Mouse (Mus musculus) left cerebral cortex, adult 18-20 months (tissue): ENCODE measurements around the gene Svop. TPM values are rescaled to one million over a fixed set of nuclear protein-coding genes. Genes with fewer than 3 reads are reported as not detected.

Experiments
- DNase-seq, 2 experiments: peaks; one replicate each; pipeline ENCODE4 v3.0.0; 2021 to 2022; ENCODE audit warnings: low spot score in 2 of 2, mixed read lengths in 1 of 2
- total RNA-seq, 2 experiments: library from RNA; stranded (reverse); gene quantifications; 2 replicates each; pipeline ENCODE4 v1.2.3; 2021

Gene Svop
- total RNA-seq, 2 experiments from 2014 or later, result 187 to 192 TPM

DNA sequence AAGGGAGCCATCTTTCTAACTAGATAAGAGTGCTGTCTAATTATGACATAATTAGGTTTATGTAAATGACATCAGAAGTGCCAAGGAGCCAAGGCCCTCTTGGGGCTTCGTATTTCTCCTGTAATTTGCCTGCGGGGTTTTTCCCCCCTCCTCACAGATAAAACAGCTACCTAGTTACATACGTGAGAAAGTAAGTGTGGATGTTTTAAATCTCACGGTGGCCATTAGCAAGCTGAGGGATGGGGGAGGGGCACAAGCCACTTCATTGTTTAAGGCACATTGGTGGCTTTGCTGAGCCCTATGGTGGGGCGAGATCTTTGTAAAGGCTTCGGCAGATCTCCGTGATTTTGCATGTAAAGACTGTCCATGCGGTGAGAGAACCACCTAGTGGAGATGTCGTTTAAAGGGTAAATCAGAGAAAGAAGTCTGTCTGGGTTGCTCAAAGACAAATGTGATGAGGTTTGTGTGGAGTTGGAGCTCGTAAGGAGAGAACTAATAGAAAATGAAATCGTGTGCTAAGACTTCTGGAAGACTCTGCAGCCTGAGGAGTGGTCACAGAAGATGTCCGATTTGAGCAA, 42.5 kb downstream of the Svop start:
- no peak for DNase-seq

DNA sequence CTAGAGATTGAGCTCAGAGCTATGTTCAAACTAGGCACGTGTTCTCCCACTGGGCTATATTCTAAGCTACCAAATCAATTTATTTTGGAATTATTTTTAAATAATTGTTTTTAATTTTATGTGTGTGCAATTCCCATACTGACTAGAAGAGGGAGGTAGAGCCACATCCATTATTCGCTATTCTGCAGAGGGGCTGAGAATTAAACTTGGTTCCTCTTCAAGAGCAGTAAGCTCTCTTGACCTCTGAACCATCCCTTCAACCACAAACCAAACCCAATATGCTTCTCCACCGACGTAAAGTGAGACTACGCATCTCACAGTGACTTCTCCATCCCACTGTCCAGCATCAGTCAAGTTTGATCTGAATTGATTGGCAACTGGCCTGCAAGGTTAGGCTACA, 44.2 kb downstream of the Svop start:
- DNase-seq, result no peak

DNA sequence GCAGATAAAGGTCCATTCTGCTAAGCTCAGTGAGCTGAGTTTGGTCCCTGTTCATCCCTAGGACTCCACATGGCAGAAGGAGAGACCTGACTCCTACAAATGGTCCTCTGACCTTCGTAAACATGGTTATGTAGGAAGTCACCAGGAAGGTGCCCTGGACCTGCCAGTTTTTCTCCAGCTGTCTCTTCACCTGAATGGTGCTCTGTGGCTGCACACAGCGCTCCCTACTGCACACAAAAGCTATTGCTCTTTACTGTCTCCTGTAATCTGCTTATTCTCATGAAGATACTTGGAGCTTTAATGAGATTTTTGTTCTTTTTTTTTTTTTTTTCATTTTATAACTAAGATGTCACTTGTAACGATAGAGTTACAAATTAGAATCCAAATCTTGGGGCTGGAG, 44.8 kb downstream of the Svop start:
- DNase-seq, result no peak

DNA sequence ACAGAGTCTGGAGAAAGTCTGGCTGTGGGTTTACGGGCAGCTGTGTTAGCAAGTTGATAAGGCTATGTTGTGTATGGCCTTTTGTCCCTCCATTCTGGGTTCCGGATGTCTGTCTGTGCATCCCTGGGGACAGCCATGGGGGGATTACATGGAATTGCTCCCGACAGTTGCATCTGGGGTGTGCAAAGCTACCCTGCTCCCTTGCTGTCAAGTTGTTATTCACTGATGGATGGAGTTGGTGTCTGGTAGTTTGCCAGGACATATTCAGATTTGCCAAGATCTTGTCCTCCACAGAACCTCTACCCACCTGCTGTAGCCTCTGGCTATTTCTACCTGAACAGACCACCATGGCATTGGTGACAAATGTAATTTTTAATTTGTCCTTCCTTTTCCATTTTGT, 45.2 kb downstream of the Svop start:
- no peak for DNase-seq

DNA sequence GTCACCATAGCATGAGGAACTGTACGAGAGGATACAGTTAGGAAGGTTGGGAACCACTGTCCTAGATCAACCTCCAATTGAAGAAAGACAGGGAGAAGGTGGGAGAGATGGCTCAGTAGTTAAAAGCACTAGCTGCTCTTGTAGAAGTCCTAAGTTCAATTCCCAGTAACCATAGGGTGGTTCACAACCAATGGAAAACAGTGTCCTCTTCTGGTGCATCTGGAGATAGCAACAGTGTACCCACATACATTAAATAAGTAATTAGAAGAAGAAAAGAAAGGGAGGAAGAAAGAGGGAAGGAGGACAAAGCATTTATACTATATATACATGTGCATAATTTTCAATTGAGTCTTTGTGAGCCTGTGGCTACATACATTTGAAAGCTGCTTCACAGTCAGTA, 46.2 kb downstream of the Svop start:
- no peak for DNase-seq

DNA sequence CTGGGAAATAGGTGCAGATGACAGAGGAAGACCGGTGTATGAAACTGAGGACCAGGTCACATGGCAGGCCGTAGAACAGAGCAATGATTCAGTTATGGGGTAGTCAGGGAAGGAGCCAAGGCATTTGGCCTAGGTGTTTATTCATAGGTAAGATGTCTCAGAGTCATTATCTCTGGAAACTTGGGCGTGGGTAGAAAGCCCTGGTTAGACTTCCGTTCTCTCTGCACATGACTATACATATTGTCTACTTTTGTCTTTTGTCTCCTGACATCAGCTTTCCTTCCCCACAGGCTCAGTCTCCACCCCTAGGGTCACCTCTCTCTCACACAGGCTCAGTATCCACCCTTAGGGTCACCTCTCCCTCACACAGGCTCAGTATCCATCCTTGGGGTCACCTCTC, 47.6 kb downstream of the Svop start:
- DNase-seq, result no peak

DNA sequence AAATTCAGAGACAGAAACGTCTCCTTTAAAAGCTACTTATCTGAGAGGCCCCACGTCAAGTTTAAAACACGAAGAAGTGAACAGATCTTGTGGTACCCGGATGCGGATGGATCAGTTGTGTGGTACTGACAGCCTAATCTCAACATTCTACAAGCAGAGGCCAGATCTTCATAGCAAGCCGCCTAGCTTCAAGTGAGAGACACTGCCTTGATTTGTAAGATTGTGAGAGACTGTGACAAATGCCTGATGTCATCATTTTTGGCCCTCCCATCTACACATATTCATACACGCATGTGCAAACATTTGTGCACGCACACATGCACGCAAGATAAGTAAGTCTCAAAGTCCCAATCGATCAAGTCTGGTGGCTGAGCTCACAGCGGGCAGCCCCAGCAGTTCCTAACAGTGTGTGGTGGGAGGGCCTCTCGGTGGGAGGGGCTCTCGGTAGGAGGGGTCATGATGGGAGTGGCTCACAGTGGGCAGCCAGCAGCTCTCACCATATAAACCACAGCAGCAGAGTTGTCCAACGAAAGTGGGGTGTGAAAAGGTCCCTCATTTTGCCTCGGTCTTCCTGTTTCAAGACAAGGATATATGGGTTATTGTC, 49.9 kb downstream of the Svop start:
- DNase-seq, result no peak

DNA sequence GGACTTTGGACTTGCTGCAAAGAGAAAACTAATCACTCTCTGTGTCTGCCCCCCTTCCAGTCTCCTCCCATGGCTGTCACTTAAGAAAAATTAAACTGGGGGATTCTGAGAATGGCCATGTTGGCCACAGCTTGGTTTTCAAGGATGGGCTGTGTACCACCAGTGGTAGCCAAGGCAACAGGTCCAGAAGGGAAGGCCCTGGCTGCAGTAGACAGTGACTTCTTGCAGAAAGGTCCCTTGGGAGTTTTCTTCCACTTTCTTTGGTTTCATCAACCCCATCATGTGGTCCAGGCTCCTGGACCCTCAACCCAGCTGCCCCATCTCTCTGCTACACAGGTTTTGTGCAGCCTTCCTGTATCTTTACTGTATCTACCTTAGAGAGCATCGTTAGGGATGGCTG, 50.5 kb downstream of the Svop start:
- no peak for DNase-seq

DNA sequence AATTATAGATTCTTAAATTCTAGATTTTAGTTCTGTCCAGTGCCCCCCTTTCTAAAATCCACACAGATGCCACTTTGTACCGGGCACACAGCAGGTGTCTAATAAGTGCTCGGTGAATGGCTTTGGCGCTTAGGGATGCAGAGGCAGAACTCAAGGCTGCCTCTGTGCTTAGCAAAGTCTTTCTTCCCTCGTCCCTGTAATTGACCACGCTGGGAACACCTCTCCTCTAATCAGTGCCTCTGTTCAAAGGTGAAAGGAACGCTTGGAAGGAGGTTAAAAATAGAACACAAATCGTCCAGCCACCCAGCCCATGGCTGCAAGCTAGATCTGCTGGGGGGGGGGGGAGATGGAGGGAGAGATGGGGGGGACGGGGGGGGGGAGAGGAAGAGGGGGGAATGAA, 50.9 kb downstream of the Svop start:
- DNase-seq, result no peak

DNA sequence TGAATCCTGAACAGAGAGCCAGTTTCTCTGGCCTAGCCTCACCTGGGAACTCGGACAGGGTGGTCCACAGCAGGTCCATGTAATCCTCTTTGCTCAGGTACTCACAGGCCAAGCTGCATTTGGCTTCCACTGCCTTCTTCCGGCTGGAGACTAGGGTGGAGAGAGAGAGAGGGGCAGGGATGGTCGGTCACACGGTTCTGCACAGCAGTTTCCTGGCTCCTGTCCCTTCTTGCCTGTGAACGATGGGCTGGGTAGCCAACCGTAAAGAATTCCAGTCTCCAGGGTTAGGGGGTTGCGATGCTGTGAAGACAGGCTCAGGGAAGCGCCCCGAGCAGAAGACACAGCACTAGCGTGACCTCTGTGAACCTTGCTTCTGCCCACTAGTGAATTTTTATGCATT, 56.3 kb downstream of the Svop start:
- DNase-seq, result no peak

DNA sequence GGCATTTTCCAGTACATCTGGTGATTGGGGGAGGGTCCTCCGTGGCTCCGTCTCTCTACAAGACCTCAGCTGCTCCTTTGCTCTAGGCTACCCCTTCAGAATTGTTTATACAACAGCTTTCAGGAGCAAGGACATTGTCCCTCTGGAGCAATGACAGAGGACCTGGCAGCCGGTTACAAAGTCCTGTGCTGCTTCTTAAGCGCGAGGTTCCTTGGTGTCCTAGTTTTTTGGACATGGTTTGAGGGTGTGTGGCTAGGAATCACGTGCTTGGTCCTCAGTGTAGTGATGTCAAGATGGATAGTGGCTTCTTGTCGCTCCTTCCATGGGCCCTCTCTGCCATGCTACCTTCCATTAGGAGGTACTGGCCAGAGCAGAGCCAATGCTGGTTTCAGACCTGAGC, 57.0 kb downstream of the Svop start:
- no peak for DNase-seq

DNA sequence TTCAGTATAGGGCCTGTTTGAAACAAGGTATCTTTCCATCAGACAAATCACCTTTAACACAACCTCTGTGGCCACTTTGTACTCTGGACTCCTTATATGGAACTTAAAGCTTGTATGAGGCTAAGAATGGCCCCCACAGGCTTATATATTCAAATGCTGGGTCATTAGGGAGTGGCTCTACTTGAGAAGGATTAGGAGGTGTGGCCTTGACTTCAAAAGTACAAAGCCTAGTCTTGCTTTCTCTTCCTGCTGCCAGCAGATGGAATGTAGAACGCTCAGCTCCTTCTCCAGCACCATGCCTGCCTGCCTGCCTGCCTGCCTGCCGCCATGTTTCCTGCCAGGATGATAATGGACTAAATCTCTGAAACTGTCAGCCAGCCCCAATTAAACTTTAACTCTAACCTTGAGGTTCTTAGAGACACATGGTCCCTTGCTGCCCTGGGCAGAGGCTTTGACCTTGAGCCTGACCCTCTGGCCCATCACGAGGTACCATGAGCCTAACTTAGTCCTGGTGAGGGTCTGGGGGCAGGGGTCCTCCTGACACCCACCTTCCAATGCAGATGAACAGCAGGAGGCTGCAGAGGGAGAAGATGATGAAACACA, 59.1 kb downstream of the Svop start:
- no peak for DNase-seq

DNA sequence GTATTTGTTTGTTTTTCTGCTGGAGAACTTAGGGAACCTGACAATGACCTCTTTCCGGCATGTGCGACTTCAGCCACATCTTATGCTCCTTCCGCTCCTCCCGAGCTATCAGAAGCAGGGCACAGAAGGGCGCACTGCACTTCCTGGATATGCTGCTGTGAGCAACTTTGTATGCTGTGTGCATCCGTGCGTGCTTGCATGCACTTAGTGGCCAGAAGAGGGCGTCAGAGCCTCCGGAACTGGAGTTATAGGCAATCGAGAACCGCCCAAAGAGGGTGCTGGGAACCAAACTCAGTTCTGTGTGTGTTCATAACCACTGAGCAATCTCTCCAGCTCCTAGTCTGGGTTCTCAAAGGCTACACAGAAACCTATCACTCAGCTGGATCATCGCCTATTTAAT, 60.7 kb downstream of the Svop start:
- DNase-seq, result no peak

DNA sequence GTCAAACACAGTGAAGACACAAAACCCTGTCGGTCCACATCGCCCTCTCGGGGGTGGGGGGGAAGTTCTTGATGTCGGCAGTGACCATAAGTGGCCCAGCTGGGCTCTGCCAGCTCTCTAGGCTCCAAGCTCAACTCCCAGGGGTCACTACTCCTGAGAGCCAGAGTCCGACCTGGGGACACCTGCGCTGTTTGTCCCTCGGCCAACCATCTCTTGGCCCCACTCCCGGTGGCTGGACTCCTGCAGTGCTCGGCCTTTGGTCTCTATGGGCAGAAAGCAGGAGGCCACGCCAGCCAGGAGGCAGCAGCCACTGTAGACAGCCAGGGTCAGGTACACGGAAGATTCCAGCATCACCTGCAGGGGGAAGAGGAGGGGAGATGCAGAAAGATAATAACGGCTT, 63.3 kb downstream of the Svop start:
- no peak for DNase-seq

DNA sequence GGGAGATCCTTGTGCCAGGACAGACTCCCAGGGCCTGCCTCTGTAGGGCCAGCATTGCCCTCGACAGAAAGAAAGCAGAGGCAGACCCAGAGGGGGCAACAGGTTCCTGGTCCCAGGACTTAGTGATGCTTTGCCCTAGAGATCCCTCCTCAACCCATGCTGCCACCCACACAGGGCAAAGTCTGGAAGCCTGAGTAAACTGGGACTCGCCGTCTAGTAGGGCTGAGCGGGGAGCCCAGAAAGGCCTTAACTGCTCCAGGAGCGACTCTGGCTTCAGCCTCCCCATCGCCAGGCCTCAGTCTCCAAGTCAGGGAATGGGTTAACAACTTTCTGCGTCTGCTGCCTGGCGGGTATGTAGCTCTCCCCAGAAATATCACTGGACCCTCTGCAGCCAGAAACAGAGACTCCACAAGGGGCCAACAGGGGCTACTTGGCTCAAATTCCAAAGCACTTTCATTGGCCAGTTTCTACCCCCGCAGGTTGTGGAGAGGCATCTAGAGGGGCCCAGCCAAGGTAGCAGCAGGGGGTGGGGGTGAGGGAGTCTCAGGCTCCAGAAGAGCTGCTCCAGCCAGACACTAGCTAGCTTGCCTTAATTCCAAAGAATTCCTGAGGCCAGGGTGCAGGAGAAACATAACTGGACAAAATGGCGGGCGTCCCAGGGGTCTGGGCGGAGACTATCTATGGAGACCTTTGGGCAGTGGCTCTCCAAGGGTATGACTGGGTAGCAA, 64.0 kb downstream of the Svop start:
- DNase-seq, result no peak

DNA sequence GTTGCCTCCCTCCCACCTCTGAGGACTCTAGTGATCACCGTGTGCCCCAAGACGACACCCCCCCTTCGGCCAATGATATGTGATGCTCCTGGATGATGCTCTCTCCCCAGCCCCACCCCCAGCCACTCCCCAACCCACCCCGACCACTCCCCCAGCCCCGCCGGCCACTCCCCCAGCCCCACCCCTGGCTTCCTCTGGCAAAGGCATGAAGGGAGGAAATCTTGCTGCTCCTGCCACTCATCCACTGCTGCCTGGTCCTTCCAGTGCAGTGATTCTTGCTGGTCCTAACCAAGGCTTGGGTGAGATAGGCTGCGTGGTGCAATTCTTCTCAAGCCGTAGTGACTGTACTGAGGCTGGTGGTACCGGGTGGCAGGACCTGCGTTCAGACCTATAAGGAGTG, 66.5 kb downstream of the Svop start:
- no peak for DNase-seq

DNA sequence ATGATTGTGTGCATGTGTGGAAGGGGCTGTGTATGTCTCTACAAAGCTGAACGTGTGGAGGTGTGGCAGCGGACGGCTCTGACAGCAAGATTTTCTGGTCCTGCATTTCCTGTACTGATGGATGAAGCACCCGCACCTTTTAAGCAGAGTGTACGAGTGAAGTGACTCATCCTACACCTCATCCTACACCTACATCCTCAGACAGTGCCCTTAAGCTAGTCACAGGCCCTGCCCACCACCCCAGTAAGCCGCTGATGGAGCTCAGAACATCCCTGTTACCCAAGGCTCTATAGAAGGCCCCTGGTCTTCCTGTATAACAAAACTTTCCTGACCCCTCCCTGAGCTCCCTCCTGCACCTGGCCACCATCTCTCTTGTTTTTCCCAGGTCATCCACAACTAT, 67.0 kb downstream of the Svop start:
- no peak for DNase-seq

DNA sequence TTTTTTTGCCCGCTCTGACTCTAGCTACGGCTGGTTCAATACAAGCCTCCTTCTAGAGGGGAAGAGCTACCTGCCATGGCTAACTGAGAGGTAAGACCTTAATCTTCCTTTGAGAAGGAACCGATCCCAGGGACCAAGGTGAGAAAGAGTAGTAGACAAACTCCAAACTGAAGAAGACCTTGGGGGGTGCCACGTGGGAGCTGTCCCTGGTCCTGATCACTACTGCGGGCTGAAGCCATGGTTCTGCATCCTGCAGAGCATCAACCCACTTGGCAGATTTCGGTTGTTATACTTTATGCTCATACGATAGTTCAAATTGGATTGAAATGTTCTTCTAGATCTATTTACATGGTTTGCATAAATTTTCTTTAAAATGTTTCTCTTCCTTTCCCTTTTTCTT, 76.2 kb downstream of the Svop start:
- no peak for DNase-seq

DNA sequence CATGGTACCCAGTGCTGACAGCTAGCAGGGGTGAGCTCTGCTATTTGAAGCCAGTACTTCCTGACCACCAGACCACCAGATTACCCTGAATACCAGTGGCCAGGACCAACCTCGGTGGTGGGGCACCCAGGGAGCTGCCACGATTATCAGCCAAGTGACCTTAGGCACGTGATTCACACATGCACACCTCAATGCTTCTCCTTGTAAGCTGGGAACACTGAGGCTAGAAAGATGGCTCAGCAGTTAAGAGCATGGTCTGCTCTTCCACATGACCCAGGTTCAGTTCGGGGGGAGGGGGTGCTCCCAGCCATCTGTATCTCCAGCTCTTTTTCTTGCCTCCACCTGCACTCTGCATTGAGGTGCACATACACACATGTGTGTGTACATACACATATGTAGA, 82.3 kb downstream of the Svop start:
- no peak for DNase-seq

DNA sequence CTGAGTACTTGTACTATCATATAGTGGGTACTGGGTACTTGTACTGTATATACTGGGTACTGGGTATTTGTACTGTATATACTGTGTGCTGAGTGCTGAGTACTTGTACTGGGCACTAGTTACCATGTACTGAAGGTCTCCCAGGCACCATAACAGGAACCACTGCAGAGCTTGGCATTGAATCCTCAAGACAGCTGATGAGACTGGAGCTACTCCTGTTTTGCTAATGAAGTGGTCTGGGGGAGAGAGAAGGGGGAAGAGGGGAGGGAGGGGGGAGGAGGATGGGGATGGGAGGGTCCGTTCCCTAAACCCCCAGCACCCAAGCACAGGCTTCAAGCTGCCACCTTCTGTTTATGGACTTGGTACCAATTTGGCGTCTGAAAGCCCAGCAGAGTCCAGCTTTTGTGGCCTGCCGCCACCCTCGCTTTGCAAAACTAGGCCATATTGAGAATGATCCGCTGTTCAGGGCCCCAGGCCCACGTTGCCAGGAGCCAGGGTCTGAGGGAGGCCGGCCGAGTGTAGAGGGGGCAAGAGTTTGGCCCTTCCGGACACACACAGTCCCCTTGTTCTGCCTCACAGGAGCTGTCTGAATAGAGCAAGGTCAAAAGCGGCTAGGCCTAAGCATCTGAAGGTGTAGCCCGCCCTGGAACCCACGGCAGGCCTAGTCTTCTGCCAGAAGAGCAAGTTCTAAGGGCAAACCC, 83.5 kb downstream of the Svop start:
- DNase-seq, result no peak

DNA sequence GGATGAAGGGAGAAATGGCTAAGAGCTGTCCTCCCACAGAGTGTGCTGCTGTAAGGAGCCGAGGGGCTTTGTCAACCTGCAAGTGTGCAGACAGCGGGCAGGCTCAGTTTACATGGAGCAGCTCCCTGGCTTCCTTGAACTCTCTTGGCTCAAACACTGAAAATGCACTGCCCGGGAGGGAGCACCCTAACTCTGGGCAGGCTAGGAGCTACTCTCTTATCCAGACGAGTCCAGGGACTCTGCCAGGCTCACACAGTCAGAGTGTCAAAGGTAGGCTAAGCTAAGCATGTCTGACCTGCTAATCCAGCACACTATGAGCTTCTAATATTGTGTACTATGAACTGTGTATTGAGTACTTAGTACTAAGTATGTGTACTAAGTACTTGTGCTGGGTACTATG, 84.4 kb downstream of the Svop start:
- no peak for DNase-seq

DNA sequence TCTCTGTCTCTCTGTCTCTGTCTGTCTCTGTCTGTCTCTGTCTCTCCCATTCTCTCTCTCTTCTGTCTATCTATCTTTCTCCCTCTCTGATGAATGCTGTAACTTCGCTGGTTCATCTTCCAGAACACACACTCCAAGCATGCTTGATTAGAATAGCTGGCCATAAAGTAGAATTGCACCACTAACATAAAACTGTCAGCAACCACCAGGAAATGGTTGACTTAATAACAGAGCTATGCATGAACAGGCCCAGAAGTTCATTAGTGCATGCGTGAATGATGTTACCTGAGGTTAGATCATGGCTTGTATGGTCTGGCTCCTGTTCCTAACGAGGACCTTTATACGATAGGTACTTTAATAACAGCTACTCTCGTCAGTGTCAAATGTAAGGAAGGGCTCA, 86.3 kb downstream of the Svop start:
- DNase-seq, result no peak
